Mouse (Mus musculus): ENCODE measurements around the gene Osgep.
"Not testable (repeated sequence)": the region's sequence is repeated elsewhere in the genome, so short reads cannot be mapped to it uniquely, and the experiment has no call there.

GRCm38 (mm10) chr14:50945526-50945925 is 20.8 kb upstream of the Osgep start:
- TF ChIP-seq GATA1, TAL1 (IDR thresholded peaks at IDR 0.05; ENCODE audit: low read length): not testable (repeated sequence)
